Mouse (Mus musculus) intestine, postnatal 0 days (tissue): Measurements from ENCODE around the gene Gm7879. TPM values are rescaled to one million over a fixed set of nuclear protein-coding genes. Genes with fewer than 3 reads are reported as not detected.

Experiments
- ATAC-seq: fragments of 200-750 bp; cut with Nextera tagmentation; 2 replicates; pipeline ENCODE4 v1.8.0; 2017; ENCODE audit warnings: mild to moderate bottlenecking, moderate TSS enrichment, moderate library complexity
- H3K27ac ChIP-seq: fragments of 300-500 bp; sonication (generic); 2 replicates; pipeline ENCODE4 v1.5.1; 2014; ENCODE audit warnings: mild to moderate bottlenecking, low read depth, low read length, moderate library complexity
- H3K27me3 ChIP-seq: fragments of 300-500 bp; sonication (generic); replicated peaks from 2 replicates; pipeline ENCODE4 v1.6.1; 2014; ENCODE audit warnings: low read length, mixed read lengths; ENCODE audit not compliant: control insufficient read depth, insufficient read depth
- H3K36me3 ChIP-seq: fragments of 300-500 bp; sonication (generic); 2 replicates; pipeline ENCODE4 v1.6.1; 2014; ENCODE audit warnings: mild to moderate bottlenecking, moderate library complexity; ENCODE audit not compliant: control insufficient read depth, insufficient read depth
- H3K4me1 ChIP-seq: fragments of 300-500 bp; sonication (generic); replicated peaks from 2 replicates; pipeline ENCODE4 v1.6.1; 2014; ENCODE audit warnings: antibody characterized with exemption, low read length, mixed read lengths; ENCODE audit not compliant: control insufficient read depth, insufficient read depth
- H3K4me2 ChIP-seq: fragments of 300-500 bp; sonication (generic); replicated peaks from 2 replicates; pipeline ENCODE4 v1.6.1; 2014; ENCODE audit warnings: low read depth, mild to moderate bottlenecking, moderate library complexity
- H3K4me3 ChIP-seq: fragments of 300-500 bp; sonication (generic); 2 replicates; pipeline ENCODE4 v1.5.1; 2014; ENCODE audit warnings: low read depth, low read length
- H3K9ac ChIP-seq: fragments of 300-500 bp; sonication (generic); 2 replicates; pipeline ENCODE4 v1.6.1; 2014; ENCODE audit warnings: mild to moderate bottlenecking, low read depth, low read length
- H3K9me3 ChIP-seq: fragments of 300-500 bp; sonication (generic); 2 replicates; pipeline ENCODE4 v1.6.1; 2016; ENCODE audit warnings: mixed run types; ENCODE audit not compliant: control insufficient read depth
- CTCF ChIP-seq: sonication (generic); IDR thresholded peaks from 2 replicates; pipeline ENCODE4 v1.5.1; 2016; ENCODE audit warnings: low read depth, mild to moderate bottlenecking, control low read depth, antibody characterized with exemption, moderate library complexity
- WGBS: fragments of 180-500 bp; shearing (Covaris S2); extraction: QIAGEN DNeasy Blood & Tissue Kit; methylation state at CpG from one replicate; pipeline ENCODE4 v1.1.7; 2014; 5-methylcytosine and 5-hydroxymethylcytosine counted together
- polyA plus RNA-seq: library from polyadenylated mRNA; unstranded; fragments of >200 nt; fragmentation: Nextera tagmentation; extraction: Ambion mirVana; gene quantifications from 2 replicates; pipeline ENCODE4 v1.2.1, GENCODE M21; 2015

The Gm7879 gene
- polyA plus RNA-seq, 1 experiment from 2014 or later = 0.47 TPM

DNA sequence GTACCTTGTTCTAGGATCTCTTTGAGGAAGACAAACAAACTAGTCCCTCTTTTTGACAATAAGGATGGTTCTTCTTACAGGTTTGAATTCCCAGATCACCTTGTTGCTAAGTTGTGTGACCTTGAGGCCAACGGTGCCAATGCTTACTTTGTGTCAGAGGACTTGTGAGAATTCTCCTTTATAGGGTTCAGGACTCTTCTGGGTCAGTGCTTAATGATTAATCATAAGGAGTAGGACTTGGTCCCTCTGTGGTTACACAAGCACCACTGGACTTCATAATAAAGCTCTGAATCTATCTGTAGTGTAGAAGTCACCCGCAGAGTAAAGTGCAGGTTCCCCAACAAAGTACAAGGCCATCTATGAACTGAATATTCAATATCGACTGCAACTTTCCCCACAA is 8.3 kb upstream of the Gm7879 start:
- H3K36me3 ChIP-seq = no peaks in the 10 kb centered on the region
- no peak overlapping the region for H3K4me3 ChIP-seq
- H3K9ac ChIP-seq = no peak overlapping the region
- no peaks in the 10 kb centered on the region for H3K4me1 ChIP-seq
- WGBS = 44% methylated on average over 3 of the region's 3 CpGs
- H3K4me2 ChIP-seq = no peak overlapping the region
- ATAC-seq = peak; percentile 69
- H3K27ac ChIP-seq = no peak overlapping the region
- no peaks in the 10 kb centered on the region for H3K27me3 ChIP-seq
- no peak for TF ChIP-seq CTCF
- no peaks in the 10 kb centered on the region for H3K9me3 ChIP-seq

DNA sequence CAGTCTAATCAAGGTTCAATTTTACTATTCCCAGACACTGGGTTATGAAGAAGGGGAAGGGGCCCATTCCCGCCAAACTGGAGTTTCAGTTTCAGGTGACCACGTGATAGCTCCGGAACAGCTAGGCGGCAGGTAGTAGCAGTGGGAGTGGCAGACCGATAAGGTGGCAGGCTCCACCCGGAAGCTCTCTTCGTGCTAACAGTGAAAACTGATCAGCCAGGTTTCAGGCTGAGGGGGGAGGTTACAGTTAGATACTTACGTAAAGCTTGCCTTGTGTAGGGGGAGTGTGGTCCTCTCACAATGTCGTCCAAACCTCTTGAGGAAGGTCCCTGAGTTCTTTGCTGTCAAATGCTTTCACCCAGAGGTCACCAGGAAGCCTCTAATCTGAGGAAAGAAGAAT is 3.7 kb upstream of the Gm7879 start:
- Histone ChIP-seq H3K9me3 (no peaks in the 10 kb centered on the region), H3K36me3 (no peaks in the 10 kb centered on the region), H3K27me3 (no peaks in the 10 kb centered on the region), H3K4me1 (no peaks in the 10 kb centered on the region), H3K4me3 (no peak overlapping the region), H3K27ac (peak overlapping the region; percentile 8; the same call in 1 of the 2 replicates), H3K9ac (no peak overlapping the region), H3K4me2 (peak overlapping the region; percentile 43; the same call in 1 of the 2 replicates)
- 28% methylated on average over 9 of the region's 9 CpGs for WGBS
- ATAC-seq = peak; percentile 91
- no peak for TF ChIP-seq CTCF

DNA sequence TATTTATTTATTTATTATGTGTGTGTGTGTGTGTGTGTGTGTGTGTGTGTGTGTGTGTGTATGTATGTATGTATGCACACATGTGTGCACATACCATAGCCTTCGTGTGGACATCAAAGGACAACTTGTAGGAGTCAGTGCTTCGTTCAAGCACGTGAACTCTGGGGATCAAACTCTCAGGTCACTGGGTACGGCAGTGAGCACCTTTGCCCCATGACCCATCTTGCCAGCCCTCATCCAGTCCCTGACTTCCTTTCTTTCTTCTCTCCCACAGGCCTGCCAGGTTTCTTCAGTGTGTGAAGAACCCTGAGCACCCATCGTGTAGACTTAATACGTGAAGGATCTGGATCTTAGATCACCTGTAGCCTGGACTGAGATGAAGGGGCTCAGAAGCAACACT is 2.9 kb upstream of the Gm7879 start:
- no peak for TF ChIP-seq CTCF
- H3K27me3 ChIP-seq = no peaks in the 10 kb centered on the region
- H3K9ac ChIP-seq = no peak overlapping the region
- H3K4me2 ChIP-seq = no peak overlapping the region
- H3K36me3 ChIP-seq = no peaks in the 10 kb centered on the region
- no peaks in the 10 kb centered on the region for H3K4me1 ChIP-seq
- H3K27ac ChIP-seq = no peak overlapping the region
- no peaks in the 10 kb centered on the region for H3K9me3 ChIP-seq
- 92% methylated on average over 6 of the region's 6 CpGs for WGBS
- ATAC-seq = no peak
- H3K4me3 ChIP-seq = no peak overlapping the region

DNA sequence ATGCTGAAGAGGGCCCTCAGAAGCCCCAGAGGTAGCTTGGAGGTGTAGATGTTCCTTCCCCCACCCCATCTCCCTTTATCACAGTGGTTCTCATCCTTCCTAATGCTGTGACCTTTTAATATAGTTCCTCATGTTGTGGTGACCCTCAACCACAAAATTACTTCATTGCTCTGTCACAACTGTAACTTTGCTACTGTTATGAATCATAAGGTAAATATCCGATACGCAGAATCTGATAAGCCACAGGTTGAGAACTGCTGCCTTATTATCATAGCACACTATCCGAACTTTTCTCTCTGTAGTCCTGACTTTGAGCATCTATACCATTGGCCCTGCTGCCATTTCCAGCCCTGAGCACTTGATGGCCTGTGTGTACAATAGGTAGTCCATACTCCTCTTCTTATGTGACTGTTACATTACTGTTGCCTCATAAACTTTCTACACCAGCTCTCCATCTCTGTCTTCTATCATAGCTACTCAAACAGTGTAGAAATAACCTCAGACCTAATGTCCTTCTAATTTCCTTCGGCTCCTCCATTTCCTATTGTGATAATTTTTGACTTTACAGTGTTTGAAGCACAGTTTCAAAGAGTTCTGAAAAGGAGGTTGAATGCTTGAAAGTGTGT is 2.4 kb downstream of the Gm7879 start:
- Histone ChIP-seq H3K4me2 (no peak overlapping the region), H3K4me3 (no peak overlapping the region), H3K9me3 (no peaks in the 10 kb centered on the region), H3K36me3 (no peaks in the 10 kb centered on the region), H3K4me1 (no peaks in the 10 kb centered on the region), H3K27ac (no peak overlapping the region), H3K9ac (no peak overlapping the region), H3K27me3 (no peaks in the 10 kb centered on the region)
- TF ChIP-seq CTCF = no peak
- 79% methylated on average over 4 of the region's 4 CpGs for WGBS
- no peak for ATAC-seq

DNA sequence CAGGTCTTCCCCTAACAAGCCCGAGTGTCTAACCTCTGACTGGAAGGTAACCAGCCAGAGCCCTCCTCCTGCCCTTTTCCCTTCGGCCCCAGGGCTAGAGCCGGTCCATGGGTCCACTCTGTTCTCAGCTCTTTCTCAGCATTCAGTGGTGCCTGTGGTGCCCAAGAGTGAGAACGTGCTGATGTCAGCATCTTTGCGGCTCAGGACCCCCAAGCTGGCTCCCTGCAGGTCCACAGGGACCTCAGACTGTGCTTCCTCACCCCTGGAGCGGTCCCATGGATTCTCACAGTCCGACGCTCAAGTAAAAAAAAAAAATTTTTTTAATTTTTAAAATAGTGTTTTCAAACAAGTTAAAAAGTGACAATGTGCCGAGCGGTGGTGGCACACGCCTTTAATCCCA is 8.9 kb downstream of the Gm7879 start:
- ATAC-seq = no peak

DNA sequence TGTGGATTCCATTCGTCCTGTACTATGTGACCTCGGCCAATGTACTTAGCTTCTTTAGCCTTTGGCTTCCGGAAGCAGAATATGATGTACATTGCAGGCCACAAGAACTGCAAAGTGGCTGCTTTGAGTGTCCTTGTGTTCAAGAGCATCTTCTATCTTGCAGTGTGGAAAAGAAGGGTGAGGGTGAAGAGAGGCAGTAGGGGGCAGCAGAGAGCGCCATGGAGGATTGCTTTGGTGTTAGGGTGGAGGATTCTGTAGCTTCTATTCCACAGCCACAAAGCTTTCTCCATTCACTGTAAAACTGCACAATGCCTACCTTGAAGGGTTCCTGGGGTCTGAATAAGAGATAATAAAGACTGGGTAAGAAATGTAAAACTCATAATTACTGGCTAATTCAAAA is 11.0 kb downstream of the Gm7879 start:
- ATAC-seq = no peak
- Histone ChIP-seq H3K9me3 (no peaks in the 10 kb centered on the region), H3K27me3 (no peaks in the 10 kb centered on the region), H3K36me3 (no peaks in the 10 kb centered on the region), H3K4me3 (no peak overlapping the region), H3K4me2 (no peak overlapping the region), H3K9ac (no peak overlapping the region), H3K4me1 (no peaks in the 10 kb centered on the region), H3K27ac (no peak overlapping the region)
- WGBS = 35% methylated on average over 4 of the region's 4 CpGs
- TF ChIP-seq CTCF = peak; percentile 91

More for the DNA sequence above, 8.9 kb downstream of the Gm7879 start:
- H3K4me3 ChIP-seq = no peak overlapping the region
- no peak for TF ChIP-seq CTCF
- H3K4me1 ChIP-seq = no peaks in the 10 kb centered on the region
- WGBS = 92% methylated on average over 11 of the region's 11 CpGs
- no peak overlapping the region for H3K4me2 ChIP-seq
- H3K36me3 ChIP-seq = no peaks in the 10 kb centered on the region
- H3K9me3 ChIP-seq = no peaks in the 10 kb centered on the region
- H3K27ac ChIP-seq = no peak overlapping the region
- H3K27me3 ChIP-seq = no peaks in the 10 kb centered on the region
- H3K9ac ChIP-seq = no peak overlapping the region

DNA sequence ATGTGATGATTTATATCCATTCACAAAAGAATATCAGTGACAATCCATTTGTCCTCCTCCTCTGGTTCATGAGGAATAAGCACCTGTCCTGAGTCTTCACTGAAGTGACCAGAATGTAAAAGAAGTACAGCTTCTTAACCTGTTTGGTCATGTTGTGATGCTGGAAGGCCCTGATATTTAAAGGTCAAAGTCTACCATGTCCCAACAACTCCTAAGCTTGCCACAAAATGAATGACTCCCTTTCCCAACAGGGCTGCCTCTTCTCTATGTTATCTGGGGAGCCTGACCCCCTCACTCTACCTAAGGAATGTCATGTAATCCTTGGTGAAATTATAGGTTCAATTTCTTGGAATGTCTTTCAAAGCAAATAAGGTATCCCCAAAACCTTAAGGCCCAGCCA is 14.8 kb downstream of the Gm7879 start:
- ATAC-seq = no peak
- H3K36me3 ChIP-seq = no peaks in the 10 kb centered on the region
- no peak overlapping the region for H3K4me3 ChIP-seq
- no peaks in the 10 kb centered on the region for H3K4me1 ChIP-seq
- no peak overlapping the region for H3K9ac ChIP-seq
- H3K27ac ChIP-seq = no peak overlapping the region
- H3K9me3 ChIP-seq = no peaks in the 10 kb centered on the region
- no peak for TF ChIP-seq CTCF
- no peak overlapping the region for H3K4me2 ChIP-seq
- H3K27me3 ChIP-seq = no peaks in the 10 kb centered on the region
